Mouse (Mus musculus): ENCODE data around the gene Mrpl4. TPM values are rescaled to one million over a fixed set of nuclear protein-coding genes. Genes with fewer than 3 reads are reported as not detected.
A peak's percentile ranks its signal among the peaks of the same experiment; 100 is the strongest.

Gene Mrpl4
- total and polyA plus RNA-seq, 3 experiments, result 280 to 474 TPM; not detected in 1

- Histone ChIP-seq H3K9me3 (replicated peaks; ENCODE audit: insufficient read depth, low read length) (no peaks in the 10 kb centered on the region), H3K9ac (ENCODE audit: control insufficient read depth, low read depth, low read length, poor library complexity, severe bottlenecking) (peak overlapping the region; percentile 74), H3K27me3 (ENCODE audit: control insufficient read depth in 1 of 2, insufficient read depth in 2 of 2, low read length in 2 of 2) (peaks cover 4 to 7% of the 10 kb centered on the region in 2 experiments; a peak in 3 of 4 replicates), H3K27ac (ENCODE audit: control insufficient read depth, low read depth, low read length) (no peak overlapping the region), H3K36me3 (ENCODE audit: control insufficient read depth in 1 of 2, insufficient read depth in 2 of 2, low read length in 2 of 2) (peaks cover 0 to 11% of the 10 kb centered on the region in 2 experiments; a peak in 2 of 4 replicates), H3K79me2 (ENCODE audit: control insufficient read depth, insufficient read depth, low read length, poor library complexity) (no peaks in the 10 kb centered on the region; the same call in 1 of the 2 replicates), H3K4me1 (ENCODE audit: control insufficient read depth in 1 of 2, insufficient read depth in 2 of 2, low read length in 2 of 2) (peaks cover 8 to 36% of the 10 kb centered on the region in 2 experiments), H3K4me3 (ENCODE audit: control insufficient read depth in 1 of 2, insufficient read depth in 1 of 2, low read depth in 2 of 2, low read length in 2 of 2) (peak overlapping the region; percentile 64 to 73)
- no peak for DNase-seq (ENCODE audit: low read depth, low spot score)
- TF ChIP-seq MAX (IDR thresholded peaks at IDR 0.05; ENCODE audit: low read length), result peak; percentile 15
- no peak for TF ChIP-seq KAT2A (conservative IDR thresholded peaks at IDR 0.05; ENCODE audit: low read depth, low read length)
- peak in 1 of 2 experiments; percentile 36; a peak in 2 of 4 replicates for TF ChIP-seq EP300 (IDR thresholded peaks at IDR 0.05; ENCODE audit: low read depth in 1 of 2, low read length in 2 of 2)
- TF ChIP-seq NRF1 (IDR thresholded peaks at IDR 0.05; ENCODE audit: insufficient read depth, low read depth, low read length, poor library complexity, severe bottlenecking), result no peak
- no peak for TF ChIP-seq POLR2AphosphoS5 (IDR thresholded peaks at IDR 0.05; ENCODE audit: borderline replicate concordance, low read depth, low read length)
- TF ChIP-seq ZKSCAN1 (IDR thresholded peaks at IDR 0.05; ENCODE audit: low read depth, low read length), result peak; percentile 100
- no peak for TF ChIP-seq POLR2A (IDR thresholded peaks at IDR 0.05; ENCODE audit: control insufficient read depth in 1 of 2, insufficient read depth in 1 of 2, low read depth in 1 of 2, low read length in 2 of 2, poor library complexity in 1 of 2)
- no peak for TF ChIP-seq ELF1 (IDR thresholded peaks at IDR 0.05; ENCODE audit: low read depth, low read length)
- TF ChIP-seq NELFE (IDR thresholded peaks at IDR 0.05; ENCODE audit: low read depth, low read length), result no peak
- no peak for TF ChIP-seq ZNF384 (IDR thresholded peaks at IDR 0.05; ENCODE audit: low read depth, low read length)
- no peak for TF ChIP-seq TAL1 (IDR thresholded peaks at IDR 0.05; ENCODE audit: low read length)
- no peak; the same call in 1 of the 2 replicates for TF ChIP-seq ZMIZ1 (IDR thresholded peaks at IDR 0.05; ENCODE audit: low read depth, low read length)
- peak; percentile 67; the same call in 1 of the 2 replicates for TF ChIP-seq USF1 (IDR thresholded peaks at IDR 0.05; ENCODE audit: low read depth, low read length)
- no peak; the same call in 1 of the 2 replicates for TF ChIP-seq MYB (IDR thresholded peaks at IDR 0.05; ENCODE audit: low read depth, low read length)
- no peak for TF ChIP-seq POLR2AphosphoS2 (IDR thresholded peaks at IDR 0.05; ENCODE audit: low read length)
- no peak for TF ChIP-seq ZC3H11A (IDR thresholded peaks at IDR 0.05; ENCODE audit: low read depth, low read length)
- TF ChIP-seq USF2 (IDR thresholded peaks at IDR 0.05; ENCODE audit: borderline replicate concordance in 1 of 2, insufficient read depth in 1 of 2, low read depth in 1 of 2, low read length in 2 of 2), result no peak
- peak; percentile 86; the same call in 1 of the 2 replicates for TF ChIP-seq GABPA (IDR thresholded peaks at IDR 0.05; ENCODE audit: low read depth, low read length)
- TF ChIP-seq MYC (IDR thresholded peaks at IDR 0.05; ENCODE audit: low read depth, low read length), result 0 out of 2 replicates have a peak, but pooled peaks have one; percentile 2
- no peak for TF ChIP-seq SMC3 (IDR thresholded peaks at IDR 0.05; ENCODE audit: low read depth, low read length)
- TF ChIP-seq JUND (IDR thresholded peaks at IDR 0.05; ENCODE audit: low read depth, low read length), result 0 out of 2 replicates have a peak, but pooled peaks have one; percentile 46
- TF ChIP-seq MAZ (IDR thresholded peaks at IDR 0.05; ENCODE audit: low read depth, low read length), result no peak; the same call in 1 of the 2 replicates
- TF ChIP-seq CHD1 (IDR thresholded peaks at IDR 0.05; ENCODE audit: low read depth, low read length), result no peak
- no peak for TF ChIP-seq GATA1 (IDR thresholded peaks at IDR 0.05; ENCODE audit: low read depth, low read length)
- TF ChIP-seq MXI1 (IDR thresholded peaks at IDR 0.05; ENCODE audit: low read depth, low read length), result peak; percentile 41; the same call in 1 of the 2 replicates
- TF ChIP-seq TBP (IDR thresholded peaks at IDR 0.05; ENCODE audit: low read depth, low read length), result no peak; the same call in 1 of the 2 replicates
- no peak; the same call in 1 of the 2 replicates for TF ChIP-seq ETS1 (IDR thresholded peaks at IDR 0.05; ENCODE audit: low read depth, low read length)
- no peak for TF ChIP-seq E2F4 (IDR thresholded peaks at IDR 0.05; ENCODE audit: borderline replicate concordance, low read depth, low read length)
- TF ChIP-seq BHLHE40 (IDR thresholded peaks at IDR 0.05; ENCODE audit: borderline replicate concordance, low read depth, low read length), result peak; percentile 45; the same call in 1 of the 2 replicates
- TF ChIP-seq CTCF (IDR thresholded peaks at IDR 0.05 in 2 of 3, conservative IDR thresholded peaks at IDR 0.05 in 1 of 3; ENCODE audit: control insufficient read depth in 1 of 3, insufficient read depth in 1 of 3, low read depth in 2 of 3, low read length in 3 of 3, poor library complexity in 1 of 3, severe bottlenecking in 1 of 3), result peak in 1 of 3 experiments; percentile 42; a peak in 1 of 6 replicates
- TF ChIP-seq MEF2A (IDR thresholded peaks at IDR 0.05; ENCODE audit: extremely low read depth, insufficient replicate concordance, low read depth, low read length, poor library complexity, severe bottlenecking), result 0 out of 2 replicates have a peak, but pooled peaks have one; percentile 3
- no peak for TF ChIP-seq RCOR1 (IDR thresholded peaks at IDR 0.05; ENCODE audit: low read depth, low read length)
- no peak for TF ChIP-seq UBTF (IDR thresholded peaks at IDR 0.05; ENCODE audit: borderline replicate concordance, insufficient read depth, low read depth, low read length)
- TF ChIP-seq HCFC1 (IDR thresholded peaks at IDR 0.05; ENCODE audit: low read depth, low read length), result no peak
- peak; percentile 54 for TF ChIP-seq CHD2 (IDR thresholded peaks at IDR 0.05; ENCODE audit: low read length)
Measured at GRCm38 (mm10) chr9:20976961-20977689, 25.4 kb upstream of the Mrpl4 start.
